Mouse (Mus musculus): ENCODE results near the gene Gm10521.
"Not testable (repeated sequence)": the region's sequence is repeated elsewhere in the genome, so short reads cannot be mapped to it uniquely, and the experiment has no call there.

The Gm10521 gene

GRCm38 (mm10) chr1:171895364-171895763, at the start of gene Gm10521:
TSS of gene Gm10521 (plus strand) at chr1:171895664.
- not testable (repeated sequence) for DNase-seq (ENCODE audit: low spot score)

- DNase-seq (ENCODE audit: low spot score), result no peak
Observed at GRCm38 (mm10) chr1:171848201-171848600, 47.3 kb upstream of the Gm10521 start.

- no peak for DNase-seq (ENCODE audit: low spot score)
Observed at GRCm38 (mm10) chr1:171848757-171849156, 46.7 kb upstream of the Gm10521 start.

- DNase-seq (ENCODE audit: low spot score), result no peak
Observed at GRCm38 (mm10) chr1:171849454-171849853, 46.0 kb upstream of the Gm10521 start.

GRCm38 (mm10) chr1:171865467-171865866, 30.0 kb upstream of the Gm10521 start:
- DNase-seq (ENCODE audit: low spot score), result no peak

GRCm38 (mm10) chr1:171886989-171887388, 8.5 kb upstream of the Gm10521 start:
- no peak for DNase-seq (ENCODE audit: low spot score)

- no peak for DNase-seq (ENCODE audit: low spot score)
Observed at GRCm38 (mm10) chr1:171904011-171904410, 8.5 kb downstream of the Gm10521 start.

- DNase-seq (ENCODE audit: low spot score), result no peak
Observed at GRCm38 (mm10) chr1:171915638-171916458, 20.4 kb downstream of the Gm10521 start.

- no peak for DNase-seq (ENCODE audit: low spot score)
Observed at GRCm38 (mm10) chr1:171917305-171918039, 22.0 kb downstream of the Gm10521 start, which contains the start of gene Slamf6. TSS of gene Slamf6 (plus strand) at chr1:171917515.

GRCm38 (mm10) chr1:171918136-171918920, 22.9 kb downstream of the Gm10521 start:
- DNase-seq (ENCODE audit: low spot score), result no peak

- DNase-seq (ENCODE audit: low spot score), result no peak
Observed at GRCm38 (mm10) chr1:171919193-171919592, 23.7 kb downstream of the Gm10521 start.

GRCm38 (mm10) chr1:171919901-171920510, 24.5 kb downstream of the Gm10521 start:
- DNase-seq (ENCODE audit: low spot score), result no peak

- DNase-seq (ENCODE audit: low spot score), result no peak
Observed at GRCm38 (mm10) chr1:171920989-171921621, 25.6 kb downstream of the Gm10521 start.

GRCm38 (mm10) chr1:171921641-171922040, 26.2 kb downstream of the Gm10521 start:
- no peak for DNase-seq (ENCODE audit: low spot score)

GRCm38 (mm10) chr1:171922844-171923243, 27.4 kb downstream of the Gm10521 start:
- DNase-seq (ENCODE audit: low spot score), result no peak

- no peak for DNase-seq (ENCODE audit: low spot score)
Observed at GRCm38 (mm10) chr1:171924900-171925299, 29.4 kb downstream of the Gm10521 start.

GRCm38 (mm10) chr1:171933851-171934250, 38.4 kb downstream of the Gm10521 start:
- no peak for DNase-seq (ENCODE audit: low spot score)

- no peak for DNase-seq (ENCODE audit: low spot score)
Observed at GRCm38 (mm10) chr1:171938952-171939948, 43.8 kb downstream of the Gm10521 start.

- DNase-seq (ENCODE audit: low spot score), result no peak
Observed at GRCm38 (mm10) chr1:171940626-171941025, 45.2 kb downstream of the Gm10521 start.

- no peak for DNase-seq (ENCODE audit: low spot score)
Observed at GRCm38 (mm10) chr1:171946447-171946995, 51.1 kb downstream of the Gm10521 start.

Data from ovary, postnatal 14 days (tissue).